Mouse (Mus musculus) yolk sac, embryonic 10.5 days (tissue): ENCODE results near the gene Gm20388.

Source experiments
- DNase-seq: peaks from one replicate; pipeline ENCODE4 v3.0.0-alpha.2; 2017; ENCODE audit warnings: low spot score

Gene Gm20388

GRCm38 (mm10) chr8:120263879-120264278 lies 353.2 kb downstream of the Gm20388 start:
- no peak for DNase-seq

GRCm38 (mm10) chr8:120264388-120264943 lies 353.8 kb downstream of the Gm20388 start:
- no peak for DNase-seq

GRCm38 (mm10) chr8:120264944-120265453 lies 354.4 kb downstream of the Gm20388 start:
- peak; percentile 41 for DNase-seq

DNA sequence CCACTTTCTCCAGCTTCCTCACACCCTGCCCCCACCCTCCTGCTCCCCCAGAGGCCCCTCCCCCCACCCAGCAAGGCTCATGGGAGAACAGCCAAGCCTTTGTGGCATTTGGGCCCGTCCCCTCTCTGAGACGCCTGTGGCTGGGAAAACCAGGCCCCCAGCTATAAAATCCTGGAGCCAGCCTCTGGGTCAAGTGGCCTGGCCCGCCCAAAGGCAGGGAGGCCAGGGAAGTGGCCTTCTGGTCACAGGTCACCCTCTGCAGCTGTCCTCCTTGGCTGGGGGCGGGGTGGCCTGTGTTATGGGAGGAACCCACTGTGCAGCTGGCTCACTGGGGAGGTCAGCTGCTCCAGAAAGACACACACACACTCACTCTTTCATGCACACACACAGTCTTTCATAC lies 354.8 kb downstream of the Gm20388 start:
- DNase-seq = peak; percentile 82

DNA sequence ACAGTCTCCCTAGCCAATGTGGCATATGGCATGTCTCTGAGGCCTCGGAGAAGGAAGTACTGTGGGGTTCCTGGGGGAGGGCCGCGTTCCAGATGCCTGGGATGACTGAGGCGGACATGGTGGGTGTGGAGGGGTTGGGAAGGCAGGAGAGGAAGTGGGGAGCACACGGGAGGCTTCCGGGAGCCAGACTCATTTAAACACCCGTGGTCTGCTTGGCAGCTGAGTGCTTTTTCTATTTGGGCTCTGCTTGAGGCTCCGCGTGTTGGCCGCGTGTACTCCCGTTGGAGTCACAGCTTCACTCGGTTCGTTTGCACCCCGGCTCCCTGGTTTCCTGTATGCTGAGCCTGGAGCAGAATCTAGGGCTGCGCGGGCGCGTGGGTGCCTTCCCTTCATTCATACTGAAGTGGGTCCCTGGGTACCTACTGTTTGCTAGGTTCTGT lies 357.9 kb downstream of the Gm20388 start:
- DNase-seq = no peak

DNA sequence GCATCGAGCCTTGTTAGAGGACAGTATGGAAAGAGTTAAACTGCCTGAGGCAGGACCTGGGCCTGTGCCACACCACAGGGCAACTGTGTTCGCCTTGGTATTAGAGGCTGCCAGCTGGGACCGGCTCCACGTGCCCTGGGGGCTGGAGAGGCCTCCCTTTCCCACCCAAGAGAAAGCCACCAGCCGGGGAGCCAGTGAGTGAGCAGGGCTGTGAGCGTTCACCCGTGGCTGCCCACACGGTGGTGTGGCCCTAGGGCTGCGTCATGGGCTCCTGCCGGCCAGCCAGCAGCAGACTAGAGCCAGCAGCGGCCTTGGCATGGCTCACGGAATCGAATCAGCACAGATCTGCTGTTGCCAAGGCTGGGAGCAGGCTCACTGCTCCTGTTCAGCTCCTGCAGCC lies 359.8 kb downstream of the Gm20388 start:
- DNase-seq = no peak

GRCm38 (mm10) chr8:120273430-120273829 lies 362.8 kb downstream of the Gm20388 start:
- DNase-seq = no peak

- peak; percentile 91 for DNase-seq
Observed at GRCm38 (mm10) chr8:120276051-120276890, 365.6 kb downstream of the Gm20388 start.

DNA sequence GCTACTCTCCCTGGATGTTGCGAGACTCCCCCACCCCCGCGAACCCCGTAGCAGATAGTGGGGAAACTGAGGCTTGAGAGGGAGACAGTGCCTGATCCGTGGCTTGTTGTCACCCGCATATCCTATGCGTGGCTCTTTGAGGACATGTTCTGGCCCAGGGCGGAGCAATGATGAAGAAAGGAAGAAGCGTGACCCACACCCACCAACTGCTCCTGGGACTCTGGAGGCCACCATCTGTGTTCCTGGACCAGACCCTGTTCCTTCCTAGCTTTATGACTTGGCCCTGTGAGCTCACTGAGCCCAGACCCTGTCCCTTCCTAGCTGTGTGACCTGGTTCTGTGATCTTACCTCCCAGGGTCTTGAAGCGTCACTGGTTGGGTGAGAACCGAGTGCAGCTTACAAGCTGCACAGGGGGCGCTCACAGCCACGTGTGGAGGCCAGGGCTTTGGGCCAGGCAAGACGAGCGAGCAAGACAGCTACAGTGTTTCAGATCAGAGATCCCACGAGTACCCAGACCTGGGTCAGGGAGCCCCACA lies 366.3 kb downstream of the Gm20388 start:
- no peak for DNase-seq

GRCm38 (mm10) chr8:120278009-120278408 lies 367.4 kb downstream of the Gm20388 start:
- DNase-seq = no peak

DNA sequence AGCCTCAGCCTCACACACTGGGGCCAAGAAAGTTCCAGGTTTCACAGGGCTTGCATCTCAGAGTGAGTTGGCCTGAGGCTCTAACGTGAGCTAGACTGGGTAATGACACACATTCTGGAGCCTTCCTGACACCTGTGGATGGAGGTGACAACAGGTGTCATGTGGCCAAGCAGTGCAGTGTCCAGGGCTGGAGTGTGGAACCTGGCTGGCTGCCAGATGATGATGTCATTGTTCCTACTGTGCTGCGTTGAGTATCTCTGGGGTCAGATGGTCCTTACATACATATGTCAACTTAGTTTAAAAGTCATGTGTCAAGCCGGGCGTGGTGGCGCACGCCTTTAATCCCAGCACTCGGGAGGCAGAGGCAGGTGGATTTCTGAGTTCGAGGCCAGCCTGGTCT lies 368.8 kb downstream of the Gm20388 start:
- no peak for DNase-seq

- no peak for DNase-seq
Observed at GRCm38 (mm10) chr8:120281487-120281886, 370.8 kb downstream of the Gm20388 start.

DNA sequence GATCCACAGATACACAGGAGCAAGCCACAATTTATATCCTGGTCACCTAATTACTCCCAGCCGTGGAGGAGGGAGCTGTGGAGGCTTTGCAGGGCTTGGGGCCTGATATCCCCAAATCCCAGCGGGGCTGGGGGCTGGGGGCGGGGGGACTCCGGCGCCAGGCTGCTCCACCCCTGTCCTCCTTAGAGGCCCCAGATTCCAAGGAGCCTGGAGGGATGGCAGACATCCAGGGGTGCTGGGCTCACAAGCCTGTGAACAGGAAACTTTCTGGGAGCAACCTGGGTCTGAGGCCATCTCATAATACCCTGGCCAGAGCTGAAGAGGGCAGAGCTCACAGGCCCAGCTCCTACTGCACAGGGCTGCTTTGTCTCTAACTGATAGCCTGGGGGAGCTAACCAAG lies 371.8 kb downstream of the Gm20388 start:
- DNase-seq = no peak

- no peak for DNase-seq
Observed at GRCm38 (mm10) chr8:120284265-120284664, 373.6 kb downstream of the Gm20388 start.

GRCm38 (mm10) chr8:120285033-120285432 lies 374.4 kb downstream of the Gm20388 start:
- no peak for DNase-seq

DNA sequence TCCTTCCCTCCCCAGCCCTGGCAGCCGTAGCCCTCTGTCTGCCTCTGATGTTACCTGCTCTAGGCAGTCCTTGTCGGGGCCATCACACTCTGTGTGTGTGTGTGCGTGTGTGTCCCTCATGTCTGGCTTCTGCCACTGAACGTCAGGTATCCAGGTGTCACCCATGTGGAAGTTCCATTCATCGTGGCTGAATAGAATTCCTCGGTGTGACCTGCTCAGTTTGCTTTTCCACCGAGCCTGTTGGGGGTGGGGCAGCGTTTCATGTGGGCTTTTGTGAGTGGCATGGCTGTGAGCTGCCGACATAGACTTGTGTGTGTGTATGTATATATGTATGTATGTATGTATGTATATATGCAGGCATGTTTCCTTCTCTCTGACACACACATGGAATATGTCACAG lies 375.2 kb downstream of the Gm20388 start:
- no peak for DNase-seq

DNA sequence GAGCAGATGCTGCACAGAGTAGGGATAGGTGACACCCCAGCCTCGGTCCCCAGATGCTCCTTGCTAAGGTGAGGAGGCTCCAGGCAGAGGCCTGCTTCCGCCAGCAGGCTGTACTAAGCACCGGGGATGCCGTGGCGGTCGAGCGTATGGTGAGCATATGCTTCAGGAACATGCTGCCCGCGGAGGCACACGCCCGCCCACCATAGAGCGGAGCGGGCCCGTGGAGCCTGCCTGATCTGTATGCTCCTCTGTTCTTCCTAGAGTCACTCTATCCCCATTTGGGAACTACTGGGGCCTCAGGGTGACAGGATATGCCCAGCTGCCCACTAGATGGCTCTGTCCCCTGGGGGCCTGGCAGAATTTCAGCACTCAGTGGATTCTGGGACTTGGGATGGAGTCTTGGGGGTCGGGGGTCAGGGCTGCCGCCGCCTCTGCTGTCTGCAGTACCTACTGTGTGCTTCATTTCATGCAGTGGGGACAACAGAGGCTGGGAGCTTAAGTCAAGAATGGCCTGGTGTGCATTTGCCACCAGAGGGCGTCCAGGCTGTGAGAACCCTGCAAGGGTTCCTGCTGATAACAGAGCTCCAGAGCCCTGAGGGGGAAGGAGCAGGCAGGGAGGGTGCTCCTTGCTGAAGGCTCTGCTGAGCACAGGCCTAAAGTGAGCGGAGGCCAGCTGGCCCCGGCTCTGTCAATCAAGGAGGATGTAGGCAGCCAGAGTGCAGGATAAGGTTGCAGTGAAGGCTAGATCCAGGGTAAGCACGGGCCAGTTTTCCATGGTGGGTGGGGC lies 377.7 kb downstream of the Gm20388 start:
- peak; percentile 68 for DNase-seq

GRCm38 (mm10) chr8:120289191-120289590 lies 378.6 kb downstream of the Gm20388 start:
- no peak for DNase-seq

- DNase-seq = no peak
Observed at GRCm38 (mm10) chr8:120289698-120290181, 379.1 kb downstream of the Gm20388 start.

- no peak for DNase-seq
Observed at GRCm38 (mm10) chr8:120290614-120291013, 380.0 kb downstream of the Gm20388 start.

- no peak for DNase-seq
Observed at GRCm38 (mm10) chr8:120291650-120292049, 381.0 kb downstream of the Gm20388 start.
